Mouse (Mus musculus): Measurements from ENCODE around the gene Mterf1b. TPM values are rescaled to one million over a fixed set of nuclear protein-coding genes. Genes with fewer than 3 reads are reported as not detected.
"Not testable (repeated sequence)": the region's sequence is repeated elsewhere in the genome, so short reads cannot be mapped to it uniquely, and the experiment has no call there.

The Mterf1b gene
- polyA plus RNA-seq, 1 experiment from 2014 or later: 3.1 TPM

GRCm38 (mm10) chr5:4186815-4187214 lies 5.4 kb upstream of the Mterf1b start:
- Histone ChIP-seq H3K4me2 (ENCODE audit: low read length) (no peak overlapping the region), H3K9ac (ENCODE audit: low read length) (no peak overlapping the region), H3K9me3 (ENCODE audit: control insufficient read depth, low read length) (no peaks in the 10 kb centered on the region), H3K27me3 (replicated peaks; ENCODE audit: control insufficient read depth, insufficient read depth, low read length) (no peaks in the 10 kb centered on the region), H3K27ac (ENCODE audit: low read depth) (no peak overlapping the region), H3K36me3 (ENCODE audit: control insufficient read depth, insufficient read depth, low read length) (no peaks in the 10 kb centered on the region), H3K4me1 (replicated peaks; ENCODE audit: control insufficient read depth, insufficient read depth, low read length) (no peaks in the 10 kb centered on the region), H3K4me3 (ENCODE audit: low read depth, low read length) (no peak overlapping the region)
- no peak for DNase-seq (ENCODE audit: low spot score)
- ATAC-seq (replicated peaks; ENCODE audit: low FRiP score, low TSS enrichment, low read depth): no peak
- 72% methylated on average over 4 of the region's 4 CpGs for WGBS

GRCm38 (mm10) chr5:4192481-4193246 lies 497 bp downstream of the Mterf1b start:
- H3K27ac ChIP-seq (ENCODE audit: low read depth); DNase-seq (ENCODE audit: low spot score); H3K4me1 ChIP-seq (replicated peaks; ENCODE audit: control insufficient read depth, insufficient read depth, low read length); H3K9me3 ChIP-seq (ENCODE audit: control insufficient read depth, low read length); H3K27me3 ChIP-seq (replicated peaks; ENCODE audit: control insufficient read depth, insufficient read depth, low read length); H3K36me3 ChIP-seq (ENCODE audit: control insufficient read depth, insufficient read depth, low read length); ATAC-seq (replicated peaks; ENCODE audit: low FRiP score, low TSS enrichment, low read depth): not testable (repeated sequence)
- peak overlapping the region; percentile 78 for H3K4me2 ChIP-seq (ENCODE audit: low read length)
- H3K9ac ChIP-seq (ENCODE audit: low read length): peak overlapping the region; percentile 14
- 6% methylated on average over 12 of the region's 27 CpGs for WGBS
- H3K4me3 ChIP-seq (ENCODE audit: low read depth, low read length): peak overlapping the region; percentile 39

- no peak for DNase-seq (ENCODE audit: low spot score)
- H3K9me3 ChIP-seq (ENCODE audit: control insufficient read depth, low read length): no peaks in the 10 kb centered on the region
- peaks cover 7% of the 10 kb centered on the region; the same call in 1 of the 2 replicates for H3K4me1 ChIP-seq (replicated peaks; ENCODE audit: control insufficient read depth, insufficient read depth, low read length)
- no peaks in the 10 kb centered on the region for H3K36me3 ChIP-seq (ENCODE audit: control insufficient read depth, insufficient read depth, low read length)
- 83% methylated on average over 5 of the region's 5 CpGs for WGBS
- H3K4me3 ChIP-seq (ENCODE audit: low read depth, low read length): peak overlapping the region; percentile 39
- peak overlapping the region; percentile 14; the same call in 1 of the 2 replicates for H3K9ac ChIP-seq (ENCODE audit: low read length)
- no peaks in the 10 kb centered on the region for H3K27me3 ChIP-seq (replicated peaks; ENCODE audit: control insufficient read depth, insufficient read depth, low read length)
- no peak for ATAC-seq (replicated peaks; ENCODE audit: low FRiP score, low TSS enrichment, low read depth)
- H3K4me2 ChIP-seq (ENCODE audit: low read length): peak overlapping the region; percentile 78
- H3K27ac ChIP-seq (ENCODE audit: low read depth): no peak overlapping the region
Measured at GRCm38 (mm10) chr5:4193247-4193628, 1.1 kb downstream of the Mterf1b start.

GRCm38 (mm10) chr5:4194166-4194565 lies 2.0 kb downstream of the Mterf1b start:
- 71% methylated on average over 1 of the region's 1 CpGs for WGBS
- Histone ChIP-seq H3K27ac (ENCODE audit: low read depth) (no peak overlapping the region), H3K4me3 (ENCODE audit: low read depth, low read length) (no peak overlapping the region), H3K9ac (ENCODE audit: low read length) (no peak overlapping the region), H3K36me3 (ENCODE audit: control insufficient read depth, insufficient read depth, low read length) (no peaks in the 10 kb centered on the region), H3K27me3 (replicated peaks; ENCODE audit: control insufficient read depth, insufficient read depth, low read length) (no peaks in the 10 kb centered on the region), H3K9me3 (ENCODE audit: control insufficient read depth, low read length) (no peaks in the 10 kb centered on the region), H3K4me1 (replicated peaks; ENCODE audit: control insufficient read depth, insufficient read depth, low read length) (peaks cover 7% of the 10 kb centered on the region; the same call in 1 of the 2 replicates), H3K4me2 (ENCODE audit: low read length) (no peak overlapping the region)
- DNase-seq (ENCODE audit: low spot score) (no peak), ATAC-seq (replicated peaks; ENCODE audit: low FRiP score, low TSS enrichment, low read depth) (no peak)

- ATAC-seq (replicated peaks; ENCODE audit: low FRiP score, low TSS enrichment, low read depth): no peak
- no peak overlapping the region for H3K4me2 ChIP-seq (ENCODE audit: low read length)
- peaks cover 7% of the 10 kb centered on the region; the same call in 1 of the 2 replicates for H3K4me1 ChIP-seq (replicated peaks; ENCODE audit: control insufficient read depth, insufficient read depth, low read length)
- no peak overlapping the region for H3K27ac ChIP-seq (ENCODE audit: low read depth)
- no peaks in the 10 kb centered on the region for H3K36me3 ChIP-seq (ENCODE audit: control insufficient read depth, insufficient read depth, low read length)
- H3K27me3 ChIP-seq (replicated peaks; ENCODE audit: control insufficient read depth, insufficient read depth, low read length): no peaks in the 10 kb centered on the region
- no peak for DNase-seq (ENCODE audit: low spot score)
- no peak overlapping the region for H3K9ac ChIP-seq (ENCODE audit: low read length)
- no peaks in the 10 kb centered on the region for H3K9me3 ChIP-seq (ENCODE audit: control insufficient read depth, low read length)
- WGBS: 82% methylated on average over 1 of the region's 1 CpGs
- no peak overlapping the region for H3K4me3 ChIP-seq (ENCODE audit: low read depth, low read length)
Measured at GRCm38 (mm10) chr5:4195086-4195485, 2.9 kb downstream of the Mterf1b start.

GRCm38 (mm10) chr5:4201368-4201767 lies 9.2 kb downstream of the Mterf1b start:
- no peaks in the 10 kb centered on the region for H3K9me3 ChIP-seq (ENCODE audit: control insufficient read depth, low read length)
- ATAC-seq (replicated peaks; ENCODE audit: low FRiP score, low TSS enrichment, low read depth) (no peak), DNase-seq (ENCODE audit: low spot score) (no peak)
- no peak overlapping the region for H3K4me2 ChIP-seq (ENCODE audit: low read length)
- H3K9ac ChIP-seq (ENCODE audit: low read length): no peak overlapping the region
- H3K4me3 ChIP-seq (ENCODE audit: low read depth, low read length): no peak overlapping the region
- H3K4me1 ChIP-seq (replicated peaks; ENCODE audit: control insufficient read depth, insufficient read depth, low read length): no peaks in the 10 kb centered on the region
- no peaks in the 10 kb centered on the region for H3K27me3 ChIP-seq (replicated peaks; ENCODE audit: control insufficient read depth, insufficient read depth, low read length)
- no peak overlapping the region for H3K27ac ChIP-seq (ENCODE audit: low read depth)
- H3K36me3 ChIP-seq (ENCODE audit: control insufficient read depth, insufficient read depth, low read length): no peaks in the 10 kb centered on the region

GRCm38 (mm10) chr5:4202276-4202810 lies 10.2 kb downstream of the Mterf1b start:
- not testable (repeated sequence) for H3K4me2 ChIP-seq (ENCODE audit: low read length); H3K36me3 ChIP-seq (ENCODE audit: control insufficient read depth, insufficient read depth, low read length); H3K9ac ChIP-seq (ENCODE audit: low read length); DNase-seq (ENCODE audit: low spot score); H3K4me1 ChIP-seq (replicated peaks; ENCODE audit: control insufficient read depth, insufficient read depth, low read length); H3K4me3 ChIP-seq (ENCODE audit: low read depth, low read length); H3K27me3 ChIP-seq (replicated peaks; ENCODE audit: control insufficient read depth, insufficient read depth, low read length); H3K9me3 ChIP-seq (ENCODE audit: control insufficient read depth, low read length); H3K27ac ChIP-seq (ENCODE audit: low read depth); ATAC-seq (replicated peaks; ENCODE audit: low FRiP score, low TSS enrichment, low read depth)
- 96% methylated on average over 19 of the region's 19 CpGs for WGBS

GRCm38 (mm10) chr5:4210082-4210481 lies 17.9 kb downstream of the Mterf1b start:
- H3K4me2 ChIP-seq (ENCODE audit: low read length); H3K4me3 ChIP-seq (ENCODE audit: low read depth, low read length); H3K9ac ChIP-seq (ENCODE audit: low read length); H3K4me1 ChIP-seq (replicated peaks; ENCODE audit: control insufficient read depth, insufficient read depth, low read length); H3K27ac ChIP-seq (ENCODE audit: low read depth); ATAC-seq (replicated peaks; ENCODE audit: low FRiP score, low TSS enrichment, low read depth); H3K9me3 ChIP-seq (ENCODE audit: control insufficient read depth, low read length); DNase-seq (ENCODE audit: low spot score); H3K27me3 ChIP-seq (replicated peaks; ENCODE audit: control insufficient read depth, insufficient read depth, low read length); H3K36me3 ChIP-seq (ENCODE audit: control insufficient read depth, insufficient read depth, low read length): not testable (repeated sequence)
- 90% methylated on average over 3 of the region's 3 CpGs for WGBS

- ATAC-seq (replicated peaks; ENCODE audit: low FRiP score, low TSS enrichment, low read depth) (no peak), DNase-seq (ENCODE audit: low spot score) (no peak)
- Histone ChIP-seq H3K4me2 (ENCODE audit: low read length) (no peak overlapping the region), H3K4me1 (replicated peaks; ENCODE audit: control insufficient read depth, insufficient read depth, low read length) (0 out of 2 replicates have a peak, but pooled peaks cover 3% of the 10 kb centered on the region), H3K9ac (ENCODE audit: low read length) (no peak overlapping the region), H3K9me3 (ENCODE audit: control insufficient read depth, low read length) (no peaks in the 10 kb centered on the region), H3K4me3 (ENCODE audit: low read depth, low read length) (no peak overlapping the region), H3K27ac (ENCODE audit: low read depth) (no peak overlapping the region), H3K27me3 (replicated peaks; ENCODE audit: control insufficient read depth, insufficient read depth, low read length) (no peaks in the 10 kb centered on the region), H3K36me3 (ENCODE audit: control insufficient read depth, insufficient read depth, low read length) (no peaks in the 10 kb centered on the region)
- 58% methylated on average over 3 of the region's 3 CpGs for WGBS
Measured at GRCm38 (mm10) chr5:4221309-4221708, 29.1 kb downstream of the Mterf1b start.

All from intestine, embryonic 14.5 days (tissue).